Mouse (Mus musculus) embryonic fibroblast, embryonic 13.5 days (primary cell): ENCODE measurements around the gene Ccdc15. TPM values are rescaled to one million over a fixed set of nuclear protein-coding genes. Genes with fewer than 3 reads are reported as not detected.

Experiments used
- H3K27ac ChIP-seq: 2 replicates; pipeline ENCODE4 v1.5.1; 2012; ENCODE audit warnings: low read length, control low read depth, inconsistent platforms; ENCODE audit not compliant: insufficient read depth
- H3K4me1 ChIP-seq: 2 replicates; pipeline ENCODE4 v1.6.1; 2011; ENCODE audit warnings: low read length; ENCODE audit not compliant: control insufficient read depth, insufficient read depth
- H3K4me3 ChIP-seq: 2 replicates; pipeline ENCODE4 v1.5.1; 2011; ENCODE audit warnings: mild to moderate bottlenecking, control low read depth, low read length; ENCODE audit not compliant: insufficient read depth
- CTCF ChIP-seq: IDR thresholded peaks from 2 replicates; pipeline ENCODE4 v1.5.1; 2011; ENCODE audit warnings: mild to moderate bottlenecking, control low read depth, low read length, moderate library complexity, borderline replicate concordance; ENCODE audit not compliant: insufficient read depth
- POLR2A ChIP-seq: IDR thresholded peaks from 2 replicates; pipeline ENCODE4 v1.6.1; 2011; ENCODE audit warnings: low read depth, mild to moderate bottlenecking, control low read depth, low read length, moderate library complexity
- polyA plus RNA-seq: library from polyadenylated mRNA; stranded (reverse); fragments of >200 nt; gene quantifications from 2 replicates; pipeline ENCODE4 v1.2.4, GENCODE M21; 2011; ENCODE audit warnings: low read depth; ENCODE audit not compliant: missing spikeins, insufficient read length

The Ccdc15 gene
- polyA plus RNA-seq, 1 experiment = 4.0 TPM

DNA sequence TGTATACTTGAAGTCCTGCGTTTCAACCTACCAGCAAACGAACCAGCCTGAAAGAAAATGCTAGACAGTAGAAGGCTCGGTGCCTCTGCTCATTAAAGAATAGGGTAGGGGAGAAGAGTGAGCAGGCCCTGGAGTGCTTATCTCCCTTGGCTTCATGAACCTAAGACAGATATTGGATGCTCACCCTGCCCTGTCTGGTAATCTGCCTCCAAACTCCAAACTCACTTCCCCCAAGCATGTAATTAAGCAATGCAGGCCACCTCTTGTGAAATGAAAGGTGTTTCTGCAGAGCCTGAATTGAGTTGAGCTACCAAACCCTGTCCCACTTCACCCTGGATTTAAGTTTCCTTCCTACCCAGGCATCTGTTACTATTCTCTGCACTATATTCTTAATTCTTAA, 105.5 kb downstream of the Ccdc15 start:
- H3K27ac ChIP-seq = no peak overlapping the region
- no peak for TF ChIP-seq POLR2A
- no peak for TF ChIP-seq CTCF
- no peak overlapping the region for H3K4me3 ChIP-seq

DNA sequence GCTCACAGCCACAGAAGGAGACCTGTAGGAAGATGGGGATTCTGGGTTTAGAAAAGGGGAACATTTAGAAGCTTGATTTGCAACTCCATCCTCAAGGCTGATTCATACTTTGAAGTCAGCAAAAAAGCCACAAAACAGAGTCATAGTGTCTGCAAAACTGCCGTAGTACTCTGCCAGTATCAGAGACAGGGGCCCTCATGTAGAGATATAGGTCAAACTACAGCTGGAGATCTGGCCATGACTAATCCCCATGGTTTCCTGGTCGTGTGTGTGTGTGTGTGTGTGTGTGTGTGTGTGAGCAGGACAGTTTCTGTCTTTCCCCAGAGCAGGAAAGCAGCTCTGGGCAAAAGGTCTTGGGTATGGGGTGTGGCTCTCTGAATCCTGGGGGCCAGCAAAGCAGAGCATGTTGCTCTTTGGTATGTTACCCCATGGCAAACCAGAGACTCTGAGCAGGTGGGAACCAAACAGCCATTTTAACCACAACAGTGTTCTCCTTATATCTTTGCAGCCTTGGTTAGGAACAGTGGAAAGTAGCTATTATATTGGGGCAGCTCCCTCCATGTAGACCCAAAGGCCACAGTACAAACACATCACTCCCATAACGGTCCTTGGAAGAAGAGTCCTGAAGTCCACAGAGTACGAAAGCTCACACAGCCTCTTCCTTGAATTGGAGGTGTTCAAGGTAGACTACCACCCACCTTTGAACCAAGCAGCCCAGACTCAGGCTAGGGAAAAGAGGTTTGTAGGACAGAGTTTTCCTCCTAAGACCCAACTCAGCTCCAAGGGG, 112.1 kb downstream of the Ccdc15 start:
- Histone ChIP-seq H3K4me3 (no peak overlapping the region), H3K4me1 (peaks cover 13% of the 10 kb centered on the region; the same call in 1 of the 2 replicates), H3K27ac (no peak overlapping the region)
- TF ChIP-seq POLR2A (no peak), CTCF (no peak)

More for the DNA sequence above, 105.5 kb downstream of the Ccdc15 start:
- no peaks in the 10 kb centered on the region for H3K4me1 ChIP-seq

DNA sequence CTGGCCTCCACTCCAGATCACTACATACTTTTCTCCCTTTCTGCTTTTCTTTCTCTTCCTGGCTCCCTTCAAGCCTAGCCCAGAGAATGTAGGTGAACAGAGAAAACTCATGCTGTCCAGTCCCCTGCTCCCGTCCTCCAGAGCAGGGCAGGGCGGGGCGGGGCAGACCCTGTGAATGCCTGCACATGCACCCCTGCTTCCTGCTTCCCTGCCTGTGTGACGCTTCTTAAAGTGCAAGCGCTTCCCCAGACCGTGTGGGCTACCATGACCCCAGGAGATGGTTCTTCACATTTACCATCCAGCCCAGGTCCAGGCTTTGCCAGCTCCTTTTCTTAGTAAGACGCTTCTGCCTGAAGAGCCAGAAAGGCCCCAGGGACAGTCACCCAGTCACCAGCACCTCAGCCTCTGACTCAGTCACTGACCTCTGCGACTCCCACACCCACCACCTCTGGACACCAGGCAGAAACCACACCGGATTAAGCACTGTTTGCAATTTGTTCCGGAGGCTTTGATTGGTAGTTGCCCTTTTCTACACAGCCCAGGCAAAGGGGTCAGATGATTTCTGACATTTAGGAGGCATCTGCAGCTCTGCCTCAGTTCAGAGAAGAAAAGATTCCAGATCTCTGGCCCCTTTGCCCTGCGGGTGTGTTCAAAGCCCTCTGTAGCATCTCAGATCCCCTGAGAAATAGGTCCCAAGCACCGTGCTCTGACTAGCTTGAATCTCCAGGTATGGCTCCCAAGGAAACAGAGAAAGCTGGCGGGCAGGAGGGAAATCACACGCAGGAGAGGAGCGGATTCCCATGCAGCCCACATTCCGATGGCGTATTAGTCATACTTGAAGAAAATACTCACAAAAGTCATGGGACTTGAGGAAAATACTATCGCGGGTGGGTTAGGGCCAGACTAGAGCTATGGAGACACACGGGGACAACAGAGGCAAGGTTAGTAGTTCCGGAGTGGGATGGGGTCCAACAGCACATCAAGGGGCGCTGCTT, 115.7 kb downstream of the Ccdc15 start:
- Histone ChIP-seq H3K4me1 (peaks cover 13% of the 10 kb centered on the region; the same call in 1 of the 2 replicates), H3K4me3 (no peak overlapping the region), H3K27ac (peak overlapping the region; percentile 18; the same call in 1 of the 2 replicates)
- TF ChIP-seq POLR2A (no peak), CTCF (no peak)

DNA sequence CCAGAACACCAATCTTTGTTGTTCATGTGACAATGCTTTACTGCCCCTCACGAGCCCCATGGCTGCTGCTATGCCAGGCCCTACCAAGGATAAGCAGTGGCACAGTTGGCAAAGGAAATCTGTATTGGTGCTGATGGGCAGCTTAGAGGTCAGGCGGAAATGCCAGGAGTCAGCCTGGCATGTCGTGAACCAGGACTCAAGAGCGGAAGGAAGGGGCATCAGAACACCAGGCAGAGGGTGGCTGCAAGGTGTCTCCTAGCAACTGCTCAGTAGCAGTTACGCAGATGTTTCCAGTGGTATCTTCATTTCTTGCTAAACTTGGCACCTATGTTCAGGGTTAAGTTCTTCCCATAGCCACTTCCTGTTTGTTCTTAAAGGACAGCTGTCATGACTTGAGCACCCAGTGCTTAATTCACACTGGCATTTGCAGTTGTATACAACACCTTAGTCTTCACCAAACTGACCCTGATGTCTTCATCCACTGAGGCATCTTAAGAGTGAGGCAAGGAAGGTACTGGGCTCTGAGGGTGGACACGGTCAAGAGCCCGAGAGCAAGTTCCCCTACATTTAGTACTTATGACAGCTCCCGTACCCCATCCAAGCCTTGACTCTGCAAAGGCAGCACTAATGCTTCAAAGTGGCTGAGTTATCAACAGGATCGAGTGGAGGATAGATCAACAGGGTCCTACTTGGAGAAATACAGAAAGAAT, 117.6 kb downstream of the Ccdc15 start:
- TF ChIP-seq POLR2A (no peak), CTCF (no peak)
- peaks cover 6% of the 10 kb centered on the region; the same call in 1 of the 2 replicates for H3K4me1 ChIP-seq
- H3K4me3 ChIP-seq = no peak overlapping the region
- H3K27ac ChIP-seq = no peak overlapping the region

DNA sequence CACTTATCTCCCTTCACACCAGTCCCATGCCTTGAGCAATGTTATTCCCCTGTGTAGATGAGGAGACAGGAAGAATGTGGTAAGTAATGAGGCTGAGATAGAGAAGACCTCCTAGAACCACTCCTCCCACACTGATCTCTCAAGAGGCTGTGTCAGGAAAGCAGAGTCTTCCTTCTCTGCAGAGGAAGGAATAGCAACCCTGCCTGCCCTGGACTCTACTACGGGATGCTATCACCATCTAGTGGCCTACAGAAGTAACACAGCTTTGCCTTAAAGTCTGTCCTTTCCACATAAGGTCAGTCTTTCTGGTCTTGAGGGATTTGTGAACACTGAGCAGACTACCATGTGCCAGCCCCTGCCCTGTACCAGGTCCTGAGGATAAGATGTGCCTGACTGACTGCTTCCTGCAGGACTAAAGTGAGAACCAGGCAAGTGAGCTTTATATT, 118.3 kb downstream of the Ccdc15 start:
- TF ChIP-seq POLR2A (no peak), CTCF (peak; percentile 62; the same call in 1 of the 2 replicates)
- H3K4me3 ChIP-seq = no peak overlapping the region
- H3K27ac ChIP-seq = no peak overlapping the region
- H3K4me1 ChIP-seq = peaks cover 4% of the 10 kb centered on the region; the same call in 1 of the 2 replicates

Other genes starting within 250 kb of the Ccdc15 start
- 20.3 and 23.7 TPM in 2 replicates for gene Pknox2, start 201.0 kb downstream of the Ccdc15 start, polyA plus RNA-seq
- gene Tmem218, start 140.2 kb downstream of the Ccdc15 start, polyA plus RNA-seq = 4.1 and 6.3 TPM in 2 replicates
- 1.9 and 2.2 TPM in 2 replicates for gene Slc37a2, start 92.7 kb downstream of the Ccdc15 start, polyA plus RNA-seq
- gene Hepacam, start 18.9 kb upstream of the Ccdc15 start, polyA plus RNA-seq = 0.44 TPM in 1 of 2 replicates, not detected in the other
- gene Robo4, start 53.5 kb upstream of the Ccdc15 start, polyA plus RNA-seq = not detected in 2 replicates
- 0.56 and 0.77 TPM in 2 replicates for gene Robo3, start 84.8 kb upstream of the Ccdc15 start, polyA plus RNA-seq
- gene Msantd2, start 140.9 kb upstream of the Ccdc15 start, polyA plus RNA-seq = 22.0 and 32.3 TPM in 2 replicates
- gene Esam, start 179.6 kb upstream of the Ccdc15 start, polyA plus RNA-seq = 0.28 and 0.62 TPM in 2 replicates
- not detected in 2 replicates for gene Vsig2, start 190.8 kb upstream of the Ccdc15 start, polyA plus RNA-seq
- gene Nrgn, start 204.5 kb upstream of the Ccdc15 start, polyA plus RNA-seq = 0.75 TPM in 1 of 2 replicates, not detected in the other
- 10.5 and 16.1 TPM in 2 replicates for gene Siae, start 207.3 kb upstream of the Ccdc15 start, polyA plus RNA-seq